Mouse (Mus musculus) B cell, adult 2 months (primary cell): ENCODE data around the gene Tmprss4.

Experiments
- DNase-seq, 2 experiments: peaks; one replicate each; pipeline ENCODE4 v3.0.0; 2022

The Tmprss4 gene

DNA sequence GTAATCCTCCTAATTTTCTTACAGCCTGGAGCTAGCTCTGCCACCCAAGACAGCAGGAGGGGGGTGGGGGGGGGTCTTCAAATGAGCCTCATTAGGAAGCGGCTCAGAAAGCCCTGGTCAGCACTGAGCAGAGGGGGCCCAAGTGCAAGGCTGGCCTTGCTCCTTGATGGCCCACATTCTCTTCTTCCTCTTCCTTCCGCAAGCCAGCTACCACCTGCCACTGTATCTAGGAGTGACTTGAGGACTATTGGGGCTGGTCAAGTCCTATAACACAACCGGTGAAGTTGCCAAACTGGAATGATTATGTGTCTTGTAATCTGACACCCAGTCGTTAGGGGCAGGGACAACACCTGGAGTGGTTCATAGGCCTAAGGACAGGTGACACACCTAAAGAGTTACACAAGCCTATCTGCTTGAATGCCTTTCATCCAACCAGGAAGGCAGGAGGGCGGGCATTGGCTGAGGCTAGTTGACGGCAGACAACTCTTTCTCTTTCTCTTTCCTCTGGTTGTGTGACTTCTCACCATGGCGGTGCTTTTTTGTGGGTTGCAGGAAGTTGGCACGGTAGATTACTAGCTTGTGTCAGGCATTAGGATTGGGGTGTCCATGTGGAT, at the start of gene Tmprss4:
Gene Tmprss4, minus strand, starts transcription at position 296 of the 614 bp plus-strand sequence.
- no peak for DNase-seq

DNA sequence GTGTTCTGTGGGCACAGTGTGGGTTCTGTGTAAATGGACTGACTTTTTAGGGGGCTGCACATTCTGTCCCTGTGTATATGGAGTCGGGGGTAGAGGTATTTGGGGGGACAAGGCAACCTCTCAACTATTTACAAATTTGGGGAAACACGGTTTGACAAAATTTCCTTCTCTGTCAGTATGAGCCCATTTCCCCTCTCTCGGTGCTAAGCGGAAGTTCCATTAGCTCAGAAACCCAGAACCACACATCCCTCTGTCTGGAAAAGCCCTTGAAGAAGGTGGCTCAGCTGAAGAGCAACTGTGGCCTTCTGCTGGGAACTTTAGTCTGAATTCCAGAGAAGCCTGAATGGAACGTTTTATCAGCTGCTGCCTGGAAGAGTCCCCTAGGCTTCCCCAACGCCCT, 48.5 kb upstream of the Tmprss4 start:
- no peak for DNase-seq

DNA sequence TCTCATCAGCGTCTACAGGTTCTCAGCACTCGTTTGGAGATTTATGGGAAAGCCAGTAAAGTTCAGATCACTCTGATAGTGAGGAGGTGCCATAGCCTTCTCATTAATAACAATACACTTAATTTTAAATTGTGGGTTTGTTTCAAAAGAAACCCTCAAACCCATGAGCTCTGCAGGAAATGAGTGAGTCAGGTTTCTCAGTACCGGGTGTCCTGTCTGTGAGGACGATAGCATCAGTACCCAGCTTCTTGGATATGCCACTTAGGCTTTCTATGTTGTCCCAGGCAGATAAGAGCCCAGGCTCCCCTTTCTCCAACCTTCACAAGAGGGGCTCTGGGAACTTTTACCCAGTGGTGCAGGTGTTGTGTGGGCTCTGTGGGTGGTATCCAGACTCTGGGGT, 48.1 kb upstream of the Tmprss4 start:
- DNase-seq = no peak

- DNase-seq = no peak
Measured at GRCm38 (mm10) chr9:45251281-45251680, 47.4 kb upstream of the Tmprss4 start.

GRCm38 (mm10) chr9:45250306-45250705, 46.4 kb upstream of the Tmprss4 start:
- no peak for DNase-seq

GRCm38 (mm10) chr9:45247536-45247935, 43.6 kb upstream of the Tmprss4 start:
- DNase-seq = peak; percentile 61 to 64

DNA sequence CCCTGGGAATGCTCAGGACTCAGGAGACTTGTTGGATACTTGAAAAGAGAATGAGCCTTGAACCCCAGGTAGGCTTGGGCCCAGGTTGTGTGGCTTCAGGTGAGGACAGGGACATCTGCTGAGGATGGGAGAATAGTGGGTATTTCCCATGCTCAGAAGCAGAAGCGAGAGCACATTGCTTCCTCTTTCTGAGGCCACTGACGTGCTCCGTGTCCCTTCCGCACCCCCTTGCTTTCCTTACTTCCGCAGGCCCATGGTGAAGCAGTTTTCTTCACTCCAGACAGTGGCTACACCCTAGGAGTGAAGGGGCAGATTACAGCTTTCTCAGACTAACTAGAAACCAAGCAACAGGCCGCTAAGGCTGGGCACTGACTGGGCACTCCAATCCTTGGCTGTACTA, 42.2 kb upstream of the Tmprss4 start:
- DNase-seq = peak; percentile 86 to 90

GRCm38 (mm10) chr9:45245432-45245831, 41.5 kb upstream of the Tmprss4 start:
- DNase-seq = no peak

- DNase-seq = peak; percentile 62 to 71
Measured at GRCm38 (mm10) chr9:45241397-45241796, 37.5 kb upstream of the Tmprss4 start.

DNA sequence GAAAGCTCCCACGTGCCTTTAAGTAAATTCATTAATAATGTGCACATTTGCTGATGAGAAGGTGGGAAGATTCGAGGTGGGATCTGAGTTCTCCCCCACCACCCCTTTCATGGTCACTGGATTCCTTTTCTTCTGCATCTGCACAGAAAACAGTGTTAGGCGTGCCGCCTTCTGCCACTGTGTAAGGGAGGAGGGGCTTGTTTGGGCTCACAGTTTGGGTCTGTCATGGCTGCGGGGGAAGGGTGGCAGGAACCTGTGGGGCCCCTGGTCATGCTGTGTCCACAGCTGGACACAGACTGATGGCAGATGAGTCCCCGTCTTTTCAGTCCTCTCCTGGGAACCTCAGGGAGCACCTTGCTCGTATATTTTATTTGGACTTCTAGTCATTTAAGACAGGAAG, 32.9 kb upstream of the Tmprss4 start:
- no peak for DNase-seq

GRCm38 (mm10) chr9:45235668-45236227, 31.9 kb upstream of the Tmprss4 start:
- DNase-seq = peak; percentile 48 to 51

GRCm38 (mm10) chr9:45229359-45229758, 25.5 kb upstream of the Tmprss4 start:
- DNase-seq = peak; percentile 45 to 53

DNA sequence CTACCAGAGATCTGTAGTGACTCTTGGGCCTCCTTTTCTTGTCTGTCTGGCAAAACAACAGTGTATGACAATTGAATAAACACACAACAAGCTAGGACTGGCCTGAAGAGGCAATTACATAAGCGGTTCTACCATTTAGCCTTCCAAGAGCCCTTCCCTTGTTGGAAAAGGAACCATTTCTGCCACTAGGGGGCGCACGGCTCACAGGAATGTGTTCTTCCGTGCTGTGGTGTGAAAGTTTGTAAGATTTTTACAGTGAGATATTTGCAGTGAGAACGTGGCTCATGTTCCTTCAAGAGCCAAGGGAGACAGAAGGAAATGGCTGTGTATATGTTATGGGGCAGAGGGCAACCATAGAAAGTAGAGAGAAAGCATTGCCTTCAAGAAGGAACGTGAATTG, 17.7 kb upstream of the Tmprss4 start:
- peak; percentile 98 for DNase-seq

DNA sequence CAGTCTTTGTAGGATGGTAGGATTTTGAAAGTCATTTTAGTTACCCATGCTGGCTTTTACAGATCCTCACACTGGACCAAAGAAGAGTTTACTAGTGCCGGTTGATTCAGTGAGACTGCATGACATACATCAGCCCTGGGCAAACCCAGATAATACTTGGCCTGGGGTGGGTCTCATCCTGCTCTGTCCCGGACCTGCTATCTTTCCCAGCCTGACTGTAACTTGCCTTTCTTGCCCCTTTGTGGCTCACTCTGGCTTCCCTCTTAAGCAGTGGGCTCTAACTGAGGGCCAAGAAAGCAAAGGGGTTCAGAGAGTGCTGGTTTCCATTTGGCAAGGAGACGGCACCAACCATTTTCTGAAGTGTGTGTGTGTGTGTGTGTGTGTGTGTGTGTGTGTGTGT, 15.8 kb upstream of the Tmprss4 start:
- DNase-seq = no peak

DNA sequence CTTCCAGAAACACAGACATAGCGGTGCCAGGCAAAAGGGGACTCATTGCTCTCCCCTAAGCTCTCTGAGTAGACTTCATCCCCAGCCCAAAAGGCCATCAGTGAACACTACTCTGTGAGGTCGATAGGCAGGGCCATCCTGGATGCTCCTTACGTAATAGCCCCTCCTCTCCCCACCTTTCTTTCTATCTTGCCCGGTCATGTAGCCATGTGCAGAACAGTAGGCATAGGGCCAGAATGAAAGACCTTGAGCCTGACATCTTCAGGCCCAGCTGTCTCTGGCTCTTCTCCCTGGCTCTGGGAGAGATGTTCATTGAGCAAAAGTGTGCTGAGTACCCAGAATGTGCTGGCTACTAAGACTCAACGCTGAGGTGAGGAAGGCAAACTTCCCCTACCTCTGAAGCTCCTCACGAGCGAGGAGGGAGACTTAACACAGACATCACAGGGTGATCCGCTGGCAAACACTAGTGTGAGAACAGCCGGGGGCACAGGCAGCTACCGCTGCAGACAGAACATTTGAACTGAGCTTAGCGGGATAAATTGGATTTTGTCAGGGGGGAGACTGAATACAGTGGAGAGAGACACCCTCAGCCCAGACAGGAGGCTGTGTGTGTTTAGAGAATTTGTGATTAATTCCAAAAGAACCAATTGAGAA, 11.8 kb upstream of the Tmprss4 start:
- DNase-seq = no peak

- DNase-seq = no peak
Measured at GRCm38 (mm10) chr9:45212001-45212400, 8.1 kb upstream of the Tmprss4 start.

GRCm38 (mm10) chr9:45207015-45207743, 3.3 kb upstream of the Tmprss4 start:
- DNase-seq = no peak

GRCm38 (mm10) chr9:45206121-45206520, 2.2 kb upstream of the Tmprss4 start:
- no peak for DNase-seq

GRCm38 (mm10) chr9:45205143-45205542, 1.3 kb upstream of the Tmprss4 start:
- no peak for DNase-seq

DNA sequence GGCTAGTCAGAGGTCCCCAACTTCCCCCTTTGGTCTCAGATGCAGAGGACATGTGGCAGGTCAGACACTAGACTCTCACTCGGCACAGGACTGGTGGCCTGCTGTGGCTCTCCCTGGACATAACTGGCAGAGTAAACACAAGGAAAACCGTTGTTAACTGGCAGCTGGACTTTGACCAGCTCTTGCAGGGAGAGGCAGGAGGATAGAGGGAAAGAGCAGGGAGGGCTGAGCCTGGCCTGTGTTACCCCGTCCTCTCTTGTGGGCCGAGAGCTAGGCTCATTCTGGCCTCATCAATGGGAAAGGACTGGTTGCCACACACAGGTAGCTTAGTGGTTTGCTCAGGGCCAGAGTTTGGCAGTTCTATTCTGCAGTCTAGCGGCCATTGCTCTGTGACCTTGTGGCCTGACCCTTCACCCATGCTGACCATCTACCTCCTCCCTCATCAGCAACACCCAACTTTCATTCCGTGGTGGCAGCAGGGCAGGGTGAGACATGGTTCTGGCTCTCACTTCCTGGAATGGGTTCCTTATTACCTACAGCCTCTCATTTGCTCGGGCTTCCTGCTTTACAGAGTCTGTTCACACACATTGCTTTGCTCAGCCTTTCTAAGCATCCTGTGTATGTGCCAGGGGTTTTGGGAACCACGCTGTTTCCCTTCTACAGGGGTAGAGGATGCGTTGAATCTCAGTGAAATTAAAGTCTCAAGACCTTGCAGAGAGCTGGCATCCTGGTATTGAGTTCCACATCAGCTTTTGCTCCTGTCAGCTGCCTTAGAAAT, 1.7 kb downstream of the Tmprss4 start:
- no peak for DNase-seq

DNA sequence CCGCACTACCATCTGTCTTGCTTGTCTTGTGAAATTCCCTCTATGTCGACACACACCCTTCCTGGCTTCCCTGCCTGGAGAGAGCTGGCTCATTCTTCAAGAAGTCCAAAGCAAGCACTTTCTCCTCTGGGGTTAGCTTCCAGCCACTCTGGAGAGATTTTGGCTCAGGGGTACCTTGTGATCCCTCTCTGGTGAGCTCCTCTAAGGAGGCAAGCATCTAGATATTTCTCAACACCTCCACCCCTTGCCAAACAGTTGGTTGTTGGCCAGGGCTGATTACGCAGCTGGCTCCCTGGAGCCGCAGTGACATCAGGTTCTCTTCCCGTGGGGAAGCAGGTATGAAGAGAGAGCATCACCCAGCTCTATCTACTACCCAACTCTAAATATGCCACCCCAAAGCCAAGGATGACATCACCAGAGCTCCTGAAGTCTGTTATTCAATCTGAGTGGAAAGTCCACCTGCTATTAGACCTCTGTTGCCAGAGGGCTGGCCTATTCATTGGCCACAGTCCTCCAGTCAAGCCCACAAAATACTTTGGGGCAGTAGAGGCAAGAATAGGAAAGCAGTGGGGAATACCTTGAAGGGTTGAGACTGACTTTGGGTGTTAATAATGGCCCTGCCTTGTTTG, 2.5 kb downstream of the Tmprss4 start:
- DNase-seq = no peak

GRCm38 (mm10) chr9:45197549-45197948, 6.3 kb downstream of the Tmprss4 start:
- DNase-seq = no peak
